Mouse (Mus musculus) heart, adult 8-10 months (tissue): ENCODE results near the gene Fbxl14. TPM values are rescaled to one million over a fixed set of nuclear protein-coding genes. Genes with fewer than 3 reads are reported as not detected.

Experiments
- DNase-seq: peaks from one replicate; pipeline ENCODE4 v3.0.0; 2022; ENCODE audit warnings: low spot score
- total RNA-seq, 4 experiments: library from RNA; stranded (reverse); gene quantifications; 2 replicates each; pipeline ENCODE4 v1.2.4; 2022

Gene Fbxl14
- total RNA-seq, 4 experiments from 2014 or later: 14.7 to 18.1 (median 16.2) TPM

DNA sequence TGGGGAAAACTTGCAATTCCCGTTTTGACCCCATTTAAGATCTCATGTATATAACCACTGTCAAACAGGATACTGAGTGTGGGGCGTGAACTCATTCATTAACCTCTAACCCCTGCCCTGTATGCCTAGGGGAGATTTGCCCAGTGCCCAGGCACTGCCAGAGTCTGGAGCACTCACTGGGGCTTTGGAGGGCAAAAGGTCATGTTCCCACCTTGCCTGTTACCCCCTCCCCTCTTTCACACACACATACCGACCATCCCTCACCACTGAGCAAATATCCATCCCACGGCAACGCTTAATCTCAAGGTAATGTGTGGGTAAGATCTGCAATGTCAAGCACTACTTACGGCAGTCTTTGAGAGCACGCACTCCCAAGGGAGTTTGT, 13.2 kb downstream of the Fbxl14 start:
- DNase-seq: no peak

DNA sequence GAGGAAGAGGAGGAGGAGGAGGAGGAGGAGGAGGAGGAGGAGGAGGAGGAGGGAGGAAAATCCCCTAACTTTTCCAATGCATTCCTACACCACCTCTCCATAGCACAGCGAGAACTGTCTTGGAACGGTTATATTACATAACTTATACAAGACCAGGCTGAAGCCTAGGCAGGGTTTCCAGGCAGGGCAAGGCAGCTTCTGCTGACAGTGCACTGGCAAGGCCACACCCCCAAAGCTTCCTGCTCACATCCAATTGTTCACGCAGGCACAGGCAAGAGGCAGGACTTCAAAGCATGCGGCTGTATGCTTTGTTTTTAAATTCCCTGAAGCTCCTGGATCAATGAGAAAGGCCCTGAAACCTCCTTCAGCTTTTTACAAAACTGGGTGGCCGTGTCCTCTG, 19.8 kb downstream of the Fbxl14 start:
- DNase-seq: peak; percentile 38

DNA sequence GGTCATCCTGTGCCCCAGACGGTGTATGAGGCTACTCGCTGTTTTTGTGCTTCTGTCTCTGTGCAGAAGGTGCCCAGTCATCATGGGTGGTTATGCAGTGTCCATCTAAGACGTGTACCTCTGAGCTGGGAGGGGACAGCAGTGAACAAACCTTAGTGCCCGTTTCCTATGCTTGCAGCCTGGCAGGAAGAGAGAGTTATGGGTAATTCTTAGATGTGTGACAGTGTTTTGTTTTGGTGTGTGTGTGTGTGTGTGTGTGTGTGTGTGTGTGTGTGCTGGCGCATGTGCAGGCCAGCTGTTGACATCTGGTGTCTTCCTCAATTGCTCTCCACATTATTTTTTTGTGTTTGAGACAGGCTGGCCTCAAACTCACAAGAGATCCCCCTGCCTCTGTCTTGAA, 20.6 kb downstream of the Fbxl14 start:
- no peak for DNase-seq

DNA sequence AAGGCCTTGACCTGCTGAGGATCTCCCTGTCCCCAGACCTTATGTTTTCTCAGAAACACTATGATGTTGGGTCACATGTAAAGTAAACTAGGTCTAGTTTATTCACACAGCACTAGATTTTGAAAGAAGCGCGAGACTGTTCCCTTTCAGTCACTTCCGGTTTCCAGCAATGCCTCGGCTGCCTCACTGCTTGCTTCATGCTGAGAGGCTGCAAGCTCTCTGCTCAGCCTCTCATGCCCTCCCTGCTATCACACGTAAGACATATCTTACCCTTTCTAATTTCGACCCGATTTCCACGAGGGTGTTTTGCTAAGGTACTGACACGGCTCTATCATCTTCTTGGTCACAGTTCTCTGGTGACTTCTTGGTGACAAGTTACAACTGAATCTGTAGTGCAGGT, 22.6 kb downstream of the Fbxl14 start:
- no peak for DNase-seq

DNA sequence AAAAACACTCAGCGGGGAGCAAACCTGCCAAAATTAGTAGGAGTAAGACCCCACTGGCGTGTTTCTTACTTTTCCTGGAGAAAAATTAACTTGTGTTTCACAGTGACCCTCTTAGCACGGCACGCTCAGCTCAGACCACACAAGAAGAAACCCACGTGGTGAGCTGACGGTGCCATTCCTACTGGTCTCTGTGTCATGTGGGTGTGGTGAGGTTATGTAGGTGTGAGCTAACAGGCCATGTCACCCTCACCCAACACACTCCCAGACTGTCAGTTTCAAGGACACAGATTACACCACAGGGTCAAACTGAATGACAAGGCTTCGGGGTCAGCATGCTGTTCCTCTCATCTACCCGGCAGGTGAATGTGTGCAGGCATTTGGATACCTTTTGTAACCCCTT, 25.3 kb downstream of the Fbxl14 start:
- DNase-seq: no peak

DNA sequence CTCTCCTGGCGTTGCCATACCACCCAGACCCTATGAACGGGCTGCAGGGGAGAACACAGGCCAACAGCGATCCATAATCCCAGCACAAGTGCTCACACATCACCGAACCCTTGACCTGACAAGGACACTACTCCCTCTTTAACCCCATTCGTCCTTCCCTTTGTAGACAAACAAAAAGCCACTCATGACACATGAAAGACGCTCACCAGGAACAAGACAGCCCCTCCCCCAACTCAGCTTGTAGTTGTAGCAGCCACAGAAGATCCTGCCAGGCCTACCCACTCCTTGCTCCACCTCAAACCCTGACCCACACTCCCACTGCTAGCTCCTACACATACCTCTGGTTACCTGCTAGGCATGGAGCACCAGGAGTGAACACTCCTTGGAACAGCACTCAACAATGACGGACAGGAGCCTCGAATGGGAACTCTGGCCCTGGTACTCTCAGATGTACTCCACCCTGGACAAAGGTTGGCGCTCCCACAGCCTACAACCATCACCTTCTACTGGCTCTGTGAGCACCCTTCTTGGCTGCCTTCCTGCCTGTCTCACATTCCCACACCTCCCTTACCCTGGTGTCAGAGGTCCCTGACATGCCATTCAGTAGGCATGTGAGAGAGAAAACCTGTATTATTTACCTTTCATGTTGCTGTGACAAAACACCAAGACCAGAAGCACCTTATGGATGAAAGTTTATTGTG, 26.2 kb downstream of the Fbxl14 start:
- DNase-seq: no peak

DNA sequence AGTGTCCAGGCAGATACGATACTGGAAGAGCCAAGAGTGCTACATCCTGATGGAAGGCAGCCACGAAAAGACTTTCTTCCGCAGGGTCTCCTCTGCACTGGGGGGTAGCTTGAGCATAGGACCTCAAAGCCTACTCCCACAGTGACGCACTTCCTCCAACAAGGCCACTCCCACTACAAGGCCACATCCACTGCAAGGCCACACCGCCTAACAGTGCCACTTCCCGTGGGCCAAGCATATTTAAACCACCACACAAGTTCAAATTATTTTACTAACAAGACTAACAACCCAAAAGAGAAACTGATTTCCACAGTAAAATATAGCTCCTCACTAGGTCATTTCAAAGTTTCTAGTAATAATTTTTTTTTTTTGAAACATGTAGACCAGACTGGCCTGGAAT, 28.8 kb downstream of the Fbxl14 start:
- no peak for DNase-seq

DNA sequence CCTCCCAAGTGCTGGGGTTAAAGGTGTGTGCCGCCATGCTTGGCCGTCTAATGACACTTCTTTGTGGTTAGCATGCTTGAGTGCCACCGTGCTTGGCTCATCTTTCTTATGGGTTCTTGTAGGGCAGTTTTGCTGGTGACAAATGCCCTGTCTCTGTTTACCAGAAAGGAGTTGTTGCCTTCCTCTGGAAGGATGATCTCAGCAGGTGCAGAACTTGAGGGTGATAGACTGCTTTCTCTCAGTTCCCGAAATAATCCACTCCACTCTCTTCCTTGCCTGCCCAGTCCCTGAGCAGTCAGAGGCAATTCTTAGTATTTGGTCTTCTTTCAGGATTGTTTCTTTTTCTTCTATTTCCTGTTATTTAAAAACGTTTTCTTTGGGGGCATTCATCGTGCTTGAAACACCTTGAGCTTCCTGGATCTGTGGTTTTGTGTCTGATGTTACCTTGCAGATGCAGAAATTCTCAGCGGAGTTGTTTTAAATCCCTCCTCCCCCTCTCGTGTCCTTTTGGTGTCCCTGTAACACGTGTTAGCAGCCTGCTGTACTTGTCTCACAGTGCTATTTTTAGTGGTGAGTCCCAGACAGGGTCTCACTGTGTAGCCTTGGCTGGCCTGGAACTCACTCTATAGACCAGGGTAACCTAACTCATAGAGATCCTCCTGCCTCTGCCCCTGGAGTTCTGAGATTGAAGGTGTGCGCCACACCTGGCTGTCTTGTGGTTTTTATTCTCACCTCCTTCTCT, 29.3 kb downstream of the Fbxl14 start:
- no peak for DNase-seq

DNA sequence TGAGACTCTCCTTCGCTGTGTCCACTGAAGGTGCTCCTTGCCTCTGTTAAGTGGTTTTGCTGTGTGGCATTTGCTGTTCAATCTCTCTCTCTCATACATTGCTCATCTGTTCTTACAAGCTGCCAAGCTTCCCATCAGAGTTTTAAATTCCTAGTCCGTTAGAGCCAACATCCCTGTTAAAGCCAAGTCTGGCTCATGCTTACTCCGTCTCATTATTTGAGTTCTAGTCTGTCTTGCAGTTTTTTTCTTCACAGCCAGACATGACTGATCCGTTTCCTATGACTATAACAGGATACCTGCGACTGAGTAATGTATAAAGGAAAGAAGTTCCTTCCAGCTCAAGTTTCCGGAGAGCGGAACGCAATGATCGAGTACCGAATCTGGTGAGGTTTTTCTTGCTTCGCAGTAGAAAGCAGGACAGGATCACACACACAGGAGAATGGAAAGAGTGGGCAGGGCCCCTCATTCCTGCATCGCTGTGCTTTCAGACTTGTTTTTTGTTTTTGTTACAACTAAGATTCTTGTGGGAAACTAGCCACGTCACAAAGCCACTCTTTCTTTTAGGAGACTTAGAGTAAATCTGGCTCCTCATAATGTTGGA, 30.1 kb downstream of the Fbxl14 start:
- DNase-seq: no peak

DNA sequence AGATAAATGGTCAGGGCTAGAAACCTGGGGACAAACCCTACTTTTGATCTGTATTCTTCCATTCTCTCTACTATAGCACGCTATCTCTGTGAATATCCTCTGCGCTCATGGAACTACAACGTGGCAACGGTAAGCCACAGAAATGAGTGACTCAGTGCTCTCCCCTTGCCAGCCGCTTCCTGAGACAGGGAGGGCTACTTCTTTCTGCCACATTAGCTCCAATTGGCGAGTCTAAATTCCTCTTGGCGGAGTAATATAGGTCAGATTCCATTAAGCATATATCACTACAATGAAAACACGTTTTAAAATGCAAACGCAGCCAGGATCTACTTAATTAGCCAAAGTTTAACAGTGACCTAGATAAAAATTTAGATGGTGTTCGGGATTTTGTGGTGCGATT, 33.2 kb downstream of the Fbxl14 start:
- DNase-seq: no peak

DNA sequence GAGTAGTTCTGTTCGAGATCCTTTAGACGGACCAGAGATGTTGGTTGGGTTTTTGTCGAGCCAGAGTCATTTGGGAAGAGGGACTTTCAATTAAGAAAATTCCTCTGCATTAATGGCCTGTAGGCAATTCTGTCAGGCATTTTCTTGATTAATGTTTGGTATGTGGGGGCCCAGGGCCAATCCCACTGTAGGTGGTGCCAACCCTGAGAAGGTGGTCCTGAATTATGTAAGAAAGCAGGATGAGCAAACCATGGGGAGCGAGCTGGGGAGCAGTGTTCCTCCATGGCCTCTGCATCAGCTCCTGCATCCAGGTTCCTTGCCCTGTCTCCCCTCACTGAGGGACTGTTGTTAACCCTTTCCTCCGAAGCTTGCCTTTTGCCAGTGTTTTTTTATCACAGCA, 34.0 kb downstream of the Fbxl14 start:
- DNase-seq: no peak

DNA sequence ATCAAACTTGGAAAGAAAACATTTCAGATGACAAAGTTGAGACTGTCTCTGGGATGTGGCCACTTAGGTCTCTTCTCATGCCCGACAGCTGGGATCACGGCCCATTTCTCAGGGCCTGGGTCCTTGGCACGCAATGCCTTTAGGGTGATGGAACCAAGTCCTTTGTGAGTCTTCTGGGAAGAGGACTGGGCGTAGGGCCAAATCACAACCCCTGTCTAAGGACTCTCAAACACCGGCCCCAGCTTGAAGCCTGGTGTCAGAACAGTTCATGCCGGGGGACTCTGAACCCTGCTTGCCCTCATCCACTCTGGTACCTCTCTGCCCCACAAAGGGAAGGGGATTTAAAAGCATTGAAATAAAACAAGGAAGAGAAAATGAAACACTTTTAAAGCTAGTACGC, 34.6 kb downstream of the Fbxl14 start:
- DNase-seq: no peak

DNA sequence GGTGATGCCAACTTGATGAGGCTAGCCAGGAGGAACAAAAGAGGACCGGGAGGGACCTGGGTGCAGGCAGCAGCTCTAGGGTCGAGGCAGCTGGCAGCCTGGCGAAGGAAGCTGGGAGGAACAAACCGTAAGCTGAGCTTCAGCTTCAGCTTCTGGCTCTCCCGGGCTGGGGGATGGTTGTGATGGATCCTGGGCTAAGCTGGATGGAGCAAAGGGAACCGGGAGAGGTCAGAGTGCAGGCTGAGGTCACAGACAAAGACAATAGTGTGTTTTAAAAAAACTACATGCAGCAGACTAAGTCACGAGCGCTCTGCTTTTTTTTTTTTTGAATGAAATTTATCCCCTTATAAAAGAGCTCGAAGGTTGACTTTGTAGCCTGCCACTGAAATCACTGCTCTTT, 41.3 kb downstream of the Fbxl14 start:
- no peak for DNase-seq

DNA sequence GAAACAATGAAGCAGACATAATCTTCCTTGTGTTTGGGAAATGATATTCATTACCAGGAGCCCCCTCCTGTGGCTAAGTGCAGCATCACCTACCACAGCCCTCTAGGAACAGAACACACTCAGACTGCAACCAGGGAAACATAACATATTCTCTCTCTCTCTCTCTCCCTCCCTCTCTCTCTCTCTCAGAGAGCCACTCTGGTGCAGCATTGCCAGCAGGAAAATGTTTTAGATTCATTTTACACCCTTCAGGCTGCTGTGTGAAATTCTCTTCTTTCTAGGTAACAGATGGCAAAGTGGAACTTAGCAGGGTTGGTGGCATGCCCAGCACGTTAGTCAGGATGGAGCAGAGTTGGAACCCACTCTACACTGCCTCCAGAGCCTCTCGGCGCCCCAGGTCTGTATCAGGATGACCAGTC, 42.0 kb downstream of the Fbxl14 start:
- DNase-seq: no peak

DNA sequence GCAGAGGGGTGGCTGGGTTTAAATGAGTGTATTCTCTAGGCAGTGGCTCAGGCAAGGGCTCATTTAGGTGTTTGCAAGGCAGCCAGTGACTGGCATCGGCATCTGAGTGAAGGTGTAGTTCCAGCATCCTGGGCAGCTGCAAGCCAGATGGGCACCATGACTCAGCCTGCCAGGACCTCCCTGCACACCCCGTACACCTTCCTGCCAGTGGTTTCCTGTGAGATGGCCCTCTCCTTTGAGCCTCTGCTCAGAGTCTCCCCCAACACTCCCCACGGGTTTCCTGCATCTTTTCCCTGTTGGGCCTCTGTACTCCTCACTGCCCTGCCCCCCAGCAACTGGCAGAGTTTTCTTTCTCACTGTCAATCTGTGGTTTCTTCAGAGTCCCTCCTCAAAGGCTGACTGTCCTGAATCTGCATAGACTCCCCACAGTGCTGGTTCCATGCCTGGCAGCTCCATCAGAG, 42.5 kb downstream of the Fbxl14 start:
- no peak for DNase-seq

DNA sequence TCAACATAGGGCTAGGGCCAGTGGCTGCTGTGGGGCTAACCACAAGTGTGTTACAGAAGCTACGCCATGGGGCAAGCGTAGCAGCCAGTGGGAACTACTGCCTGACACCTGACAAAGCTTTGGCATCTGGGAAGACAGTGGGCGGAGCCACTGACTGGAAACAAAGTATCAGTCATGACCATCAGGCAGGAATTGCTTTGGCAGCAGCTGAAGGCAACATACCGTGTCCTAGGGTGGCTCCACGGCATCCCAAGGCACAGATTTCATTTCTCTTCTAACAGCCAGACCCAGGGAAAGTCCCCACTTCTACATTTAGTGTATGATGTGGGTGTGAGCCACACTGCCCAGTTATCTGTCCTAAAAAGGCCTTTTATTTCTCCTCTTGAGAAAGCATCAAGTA, 47.0 kb downstream of the Fbxl14 start:
- DNase-seq: no peak

DNA sequence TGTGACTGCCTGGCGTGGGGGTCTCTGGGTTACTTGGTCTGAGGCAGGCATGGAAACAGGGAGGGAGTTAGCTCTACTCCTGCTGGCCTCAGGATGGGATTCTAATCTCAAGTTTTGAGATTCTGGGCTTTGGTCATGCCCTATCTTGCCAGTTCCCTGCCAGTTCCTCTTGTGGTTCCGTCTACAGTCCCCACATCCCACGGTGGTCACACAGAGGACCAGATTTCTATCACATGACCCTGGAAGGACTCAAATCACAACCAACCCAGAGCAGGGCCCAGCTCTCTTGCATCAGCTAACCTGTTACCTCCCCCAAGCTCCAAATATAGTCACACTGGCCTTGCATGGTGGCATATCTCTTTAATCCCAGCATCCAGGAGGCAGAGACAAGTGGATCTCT, 50.2 kb downstream of the Fbxl14 start:
- DNase-seq: no peak

Other genes starting within 250 kb of the Fbxl14 start
- not detected for gene Cacna2d4, start 243.1 kb upstream of the Fbxl14 start, total RNA-seq
- gene Lrtm2, start 148.9 kb upstream of the Fbxl14 start, total RNA-seq: under 1 TPM; 0.14 to 1.00 (median 0.23) TPM
- gene Adipor2, start 62.0 kb upstream of the Fbxl14 start, total RNA-seq: 10 to 100 TPM; 53.7 to 69.1 (median 61.2) TPM
- 1 to 10 TPM; 1.6 to 3.8 (median 2.5) TPM for gene Wnt5b, start 64.7 kb downstream of the Fbxl14 start, total RNA-seq